Mouse (Mus musculus) CH12F3 (cell line): ENCODE results near the gene Kcnj16.

Source experiments
- in situ Hi-C: fragments of 300-500 bp; cut with MboI; formaldehyde crosslinking; loops from 2 replicates; pipeline ENCODE4 v1.14.3; 2020; ENCODE audit warnings: low sequenced_read_pairs

Kcnj16 gene

GRCm38 (mm10) chr11:110967762-110968135, at the start of gene Kcnj16:
Gene Kcnj16 (plus strand): TSS chr11:110968033.
- in situ Hi-C loops: no loop called here

GRCm38 (mm10) chr11:110918808-110919465, 48.9 kb upstream of the Kcnj16 start:
- in situ Hi-C loops: no loop called here

- in situ Hi-C loops: no loop called here
Measured at GRCm38 (mm10) chr11:110935699-110936098, 32.1 kb upstream of the Kcnj16 start.

- in situ Hi-C loops: no loop called here
Measured at GRCm38 (mm10) chr11:110942280-110942679, 25.6 kb upstream of the Kcnj16 start.

GRCm38 (mm10) chr11:110942695-110943135, 25.1 kb upstream of the Kcnj16 start:
- in situ Hi-C loops: no loop called here

- in situ Hi-C loops: no loop called here
Measured at GRCm38 (mm10) chr11:110956665-110957064, 11.2 kb upstream of the Kcnj16 start.

- in situ Hi-C loops: no loop called here
Measured at GRCm38 (mm10) chr11:110961592-110962021, 6.2 kb upstream of the Kcnj16 start.

GRCm38 (mm10) chr11:110967019-110967761, 643 bp upstream of the Kcnj16 start:
- in situ Hi-C loops: no loop called here

GRCm38 (mm10) chr11:110968901-110969300, 1.1 kb downstream of the Kcnj16 start:
- in situ Hi-C loops: no loop called here

GRCm38 (mm10) chr11:110985508-110985907, 17.7 kb downstream of the Kcnj16 start:
- in situ Hi-C loops: no loop called here

- in situ Hi-C loops: no loop called here
Measured at GRCm38 (mm10) chr11:110985949-110986348, 18.1 kb downstream of the Kcnj16 start.

GRCm38 (mm10) chr11:110993616-110994015, 25.8 kb downstream of the Kcnj16 start:
- in situ Hi-C loops: no loop called here

GRCm38 (mm10) chr11:110997211-110997610, 29.4 kb downstream of the Kcnj16 start:
- in situ Hi-C loops: no loop called here

- in situ Hi-C loops: no loop called here
Measured at GRCm38 (mm10) chr11:111005103-111005502, 37.3 kb downstream of the Kcnj16 start.

GRCm38 (mm10) chr11:111009471-111009870, 41.6 kb downstream of the Kcnj16 start:
- in situ Hi-C loops: no loop called here

GRCm38 (mm10) chr11:111016206-111016605, 48.4 kb downstream of the Kcnj16 start:
- in situ Hi-C loops: no loop called here

- in situ Hi-C loops: no loop called here
Measured at GRCm38 (mm10) chr11:111020211-111020610, 52.4 kb downstream of the Kcnj16 start.

- in situ Hi-C loops: no loop called here
Measured at GRCm38 (mm10) chr11:111022681-111023281, 54.9 kb downstream of the Kcnj16 start.

GRCm38 (mm10) chr11:111042175-111042574, 74.3 kb downstream of the Kcnj16 start:
- in situ Hi-C loops: loop anchor here (25.0 kb wide), 2 partner anchors 505 to 680 kb away; no protein-coding TSS in a partner anchor

- in situ Hi-C loops: loop anchor here (25.0 kb wide), 2 partner anchors 506 to 681 kb away; no protein-coding TSS in a partner anchor
Measured at GRCm38 (mm10) chr11:111043298-111043697, 75.5 kb downstream of the Kcnj16 start.

- in situ Hi-C loops: no loop called here
Measured at GRCm38 (mm10) chr11:111054252-111054651, 86.4 kb downstream of the Kcnj16 start.
